Mouse (Mus musculus): ENCODE measurements around the gene Dhrs7c.

The Dhrs7c gene

DNA sequence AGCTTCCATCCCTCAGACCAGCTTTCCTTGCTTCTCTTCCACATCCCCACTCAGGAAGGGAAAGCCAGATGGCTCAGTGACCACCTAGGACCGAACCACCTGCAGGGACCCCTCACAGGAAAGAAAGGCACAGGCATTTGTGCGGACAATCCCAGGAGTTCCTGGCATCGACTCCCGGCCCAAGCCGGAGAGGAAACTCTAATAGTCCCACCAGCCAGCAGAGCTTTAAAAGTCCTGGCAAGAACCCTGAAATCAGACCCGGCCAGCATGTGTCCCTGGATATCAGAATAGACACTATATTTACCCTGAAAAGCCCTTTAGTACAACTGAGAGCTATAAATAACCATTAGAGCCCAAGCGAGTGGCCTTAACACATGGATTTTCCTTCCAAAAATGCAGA is at the start of gene Dhrs7c:
Dhrs7c (plus strand) TSS at position 257 of the 400 bp plus-strand sequence.
- DNase-seq: no peak

DNA sequence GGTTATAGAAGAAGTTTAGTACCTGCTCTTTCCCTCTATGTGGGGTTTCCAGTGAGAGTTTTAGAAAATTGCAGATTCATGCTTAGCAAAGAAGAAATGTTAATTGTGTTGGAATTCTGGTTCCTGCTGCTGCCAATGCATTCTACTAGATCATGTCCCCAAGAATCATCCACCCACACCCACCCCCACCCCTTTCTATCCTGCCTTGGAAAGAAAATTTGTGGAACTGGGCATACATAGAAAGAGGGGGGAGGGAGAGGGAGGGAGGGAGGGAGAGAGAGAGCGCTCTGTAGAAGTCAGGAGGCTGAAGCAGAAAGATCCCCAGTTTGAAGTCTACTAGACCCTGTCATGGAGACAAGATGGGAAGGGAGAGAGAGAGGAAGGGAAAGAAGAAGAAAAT is 41.7 kb upstream of the Dhrs7c start:
- no peak for DNase-seq

GRCm38 (mm10) chr11:67757373-67758167 is 40.4 kb upstream of the Dhrs7c start:
- no peak for DNase-seq

DNA sequence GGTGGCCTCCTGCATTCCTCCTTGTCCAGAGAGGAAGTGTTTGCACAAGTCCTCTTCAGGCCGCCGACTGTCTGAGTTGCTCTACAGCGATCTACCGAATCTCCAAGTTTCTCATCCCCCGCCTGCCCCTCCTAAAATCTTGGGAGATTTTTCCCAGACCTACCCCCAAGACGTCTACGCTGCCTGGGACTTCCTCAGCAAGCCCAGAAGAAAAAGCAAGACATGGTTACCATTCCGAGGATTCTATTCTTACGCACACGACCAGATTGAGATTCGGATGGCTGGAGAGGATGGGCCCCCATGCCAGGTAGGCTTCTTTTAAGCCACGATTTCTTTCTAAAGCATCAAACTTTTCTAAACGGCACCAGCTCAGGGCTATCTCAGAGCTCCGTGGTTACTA is 26.9 kb upstream of the Dhrs7c start, which contains the start of gene Glp2r:
Glp2r (minus strand) TSS at position 101 of the 400 bp plus-strand sequence.
- DNase-seq: no peak

DNA sequence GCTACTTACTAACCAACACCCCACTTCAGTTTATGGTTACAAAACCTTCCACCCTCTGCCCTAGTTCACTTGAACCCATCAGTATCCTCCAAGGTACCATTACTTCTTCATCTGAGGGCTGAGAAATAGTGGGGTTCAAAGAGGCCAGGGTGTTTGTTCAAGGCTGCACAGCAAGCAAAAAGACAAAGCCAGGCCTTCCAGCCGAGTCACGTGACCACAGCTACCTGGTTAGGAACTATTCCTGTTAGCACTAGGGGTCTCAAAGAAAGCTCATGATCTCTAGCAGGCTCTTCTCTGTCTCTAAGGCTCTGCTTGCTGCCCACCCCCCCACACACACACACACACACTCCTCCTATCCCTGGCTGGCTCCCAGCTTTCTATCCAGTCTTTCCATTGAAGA is 26.3 kb upstream of the Dhrs7c start:
- no peak for DNase-seq

GRCm38 (mm10) chr11:67772577-67772976 is 25.4 kb upstream of the Dhrs7c start:
- DNase-seq: peak; percentile 48

- DNase-seq: no peak
Measured at GRCm38 (mm10) chr11:67774379-67774778, 23.6 kb upstream of the Dhrs7c start, which contains the start of gene Gsg1l2. Gene Gsg1l2 (plus strand): TSS chr11:67774608.

DNA sequence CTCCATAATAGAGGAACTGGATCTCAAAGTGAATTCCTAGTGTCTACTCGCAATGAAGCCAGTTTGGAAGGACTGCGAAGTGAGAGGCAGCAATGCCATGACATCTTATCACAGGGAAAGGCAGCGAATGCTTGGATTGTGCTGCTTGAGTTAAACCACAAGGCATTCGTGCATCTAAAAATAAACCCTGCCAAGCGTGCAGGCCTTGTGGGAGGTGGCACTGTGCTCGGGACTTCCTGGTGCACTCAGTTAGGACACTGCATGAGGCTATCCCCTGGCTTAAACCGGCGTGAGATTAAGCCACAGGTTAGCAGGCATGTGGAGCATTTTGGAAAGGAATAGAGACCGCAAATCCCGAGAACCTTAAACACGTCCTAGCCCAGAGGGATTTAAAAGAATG is 7.8 kb upstream of the Dhrs7c start:
- no peak for DNase-seq

DNA sequence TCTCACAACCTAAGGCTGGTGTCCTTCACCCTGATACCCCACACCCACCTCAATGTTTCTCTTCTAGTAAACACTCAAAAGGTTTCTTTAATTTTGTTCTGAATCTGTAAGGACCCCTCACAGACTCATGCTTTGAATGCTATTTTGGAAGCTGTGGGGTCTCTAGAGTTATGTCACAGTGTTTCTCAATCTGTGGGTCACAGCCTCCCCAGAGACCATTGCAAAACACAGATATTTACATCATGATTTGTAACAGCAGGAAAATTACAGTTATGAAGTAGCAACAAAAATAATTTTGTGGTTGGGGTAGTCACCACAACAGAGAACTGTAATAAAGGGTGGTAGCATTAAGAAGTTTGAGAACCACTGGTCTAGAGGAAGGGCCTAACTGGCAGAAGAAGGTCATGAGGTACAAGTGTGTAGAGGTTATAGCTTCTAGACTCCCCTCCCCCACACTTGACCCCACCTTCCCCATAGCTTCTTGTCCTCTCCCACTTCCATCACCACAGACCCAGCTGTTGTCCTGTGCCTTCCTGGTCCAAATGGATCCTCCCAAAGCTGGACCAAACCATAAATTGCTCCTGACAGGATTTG is 2.2 kb downstream of the Dhrs7c start:
- DNase-seq: no peak

- DNase-seq: no peak
Measured at GRCm38 (mm10) chr11:67801169-67801568, 3.2 kb downstream of the Dhrs7c start.

DNA sequence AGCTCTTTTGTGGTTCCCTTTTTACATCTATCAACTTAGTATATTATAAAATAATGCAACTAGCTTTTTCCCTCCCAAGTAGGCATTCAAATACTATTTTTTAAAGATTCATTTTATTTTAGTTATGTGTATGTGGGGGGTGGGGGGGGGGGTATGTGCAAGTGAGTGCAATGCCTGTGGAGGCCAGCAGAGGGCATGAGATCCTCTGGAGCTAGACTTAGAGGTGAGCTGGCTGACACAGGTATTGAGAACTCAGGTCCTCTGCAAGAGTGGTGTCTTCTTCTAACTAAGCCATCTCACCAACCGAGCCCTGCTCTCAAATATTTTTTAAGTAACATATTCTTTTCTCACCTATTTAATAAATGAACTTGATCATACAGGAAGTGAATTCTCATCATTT is 7.6 kb downstream of the Dhrs7c start:
- DNase-seq: no peak

DNA sequence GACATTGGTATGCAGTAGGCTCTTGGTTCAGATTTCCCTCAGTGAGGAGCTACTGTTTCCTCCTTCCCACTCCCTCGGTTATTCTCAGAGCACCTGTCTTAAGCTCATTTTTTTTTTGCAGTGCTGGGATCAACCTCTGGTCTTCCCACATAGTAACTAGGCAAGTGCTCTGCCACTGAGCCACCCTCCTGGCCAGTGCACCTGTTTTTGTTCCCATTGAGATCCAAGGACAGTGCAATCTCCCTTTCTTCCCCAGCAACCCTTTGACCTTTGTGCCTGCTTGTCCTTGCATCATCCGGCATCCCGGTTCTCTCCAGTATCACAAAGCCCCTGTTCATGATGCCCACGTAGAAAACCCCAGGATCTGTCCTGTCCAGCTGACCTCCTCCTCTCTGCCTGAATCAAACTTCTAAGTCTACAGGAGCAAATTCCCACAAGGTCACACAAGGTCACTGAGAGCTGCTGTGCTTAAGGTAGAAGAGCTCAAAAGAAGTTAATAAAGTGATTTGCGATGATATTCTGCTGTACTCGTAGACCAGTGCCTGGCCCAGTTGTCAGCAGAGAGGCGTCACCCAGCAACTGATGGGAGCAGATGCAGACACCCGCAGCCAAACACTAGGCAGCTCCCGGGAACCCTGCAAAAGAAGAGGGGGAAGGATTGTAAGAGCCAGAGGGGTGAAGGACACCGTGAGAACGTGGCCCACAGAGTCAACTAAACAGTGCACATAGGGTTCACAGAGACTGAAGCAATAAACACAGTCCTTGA is 9.0 kb downstream of the Dhrs7c start:
- DNase-seq: no peak

GRCm38 (mm10) chr11:67808051-67808450 is 10.1 kb downstream of the Dhrs7c start:
- DNase-seq: no peak

DNA sequence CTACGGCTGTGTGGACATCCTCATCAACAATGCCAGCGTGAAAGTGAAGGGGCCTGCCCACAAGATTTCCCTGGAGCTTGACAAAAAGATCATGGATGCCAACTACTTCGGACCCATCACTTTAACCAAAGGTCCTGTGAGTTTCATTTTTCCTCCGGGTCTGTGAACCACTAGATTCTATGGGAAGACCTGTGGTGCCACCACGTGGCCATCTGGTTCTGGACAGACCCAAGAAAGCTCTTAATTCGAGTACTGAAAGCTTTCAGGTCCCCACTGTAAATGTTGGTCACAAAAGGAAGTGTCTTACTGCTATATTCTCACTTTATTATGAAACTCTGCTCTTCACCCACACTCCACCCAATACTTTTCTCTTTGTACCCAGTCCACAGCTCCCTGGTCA is 13.5 kb downstream of the Dhrs7c start:
- no peak for DNase-seq

GRCm38 (mm10) chr11:67819604-67820003 is 21.6 kb downstream of the Dhrs7c start:
- DNase-seq: no peak

GRCm38 (mm10) chr11:67820221-67820620 is 22.2 kb downstream of the Dhrs7c start:
- no peak for DNase-seq

- peak; percentile 28 for DNase-seq
Measured at GRCm38 (mm10) chr11:67821560-67821959, 23.6 kb downstream of the Dhrs7c start.

GRCm38 (mm10) chr11:67828360-67829059 is 30.5 kb downstream of the Dhrs7c start:
- no peak for DNase-seq

- DNase-seq: no peak
Measured at GRCm38 (mm10) chr11:67829530-67829929, 31.5 kb downstream of the Dhrs7c start.

DNA sequence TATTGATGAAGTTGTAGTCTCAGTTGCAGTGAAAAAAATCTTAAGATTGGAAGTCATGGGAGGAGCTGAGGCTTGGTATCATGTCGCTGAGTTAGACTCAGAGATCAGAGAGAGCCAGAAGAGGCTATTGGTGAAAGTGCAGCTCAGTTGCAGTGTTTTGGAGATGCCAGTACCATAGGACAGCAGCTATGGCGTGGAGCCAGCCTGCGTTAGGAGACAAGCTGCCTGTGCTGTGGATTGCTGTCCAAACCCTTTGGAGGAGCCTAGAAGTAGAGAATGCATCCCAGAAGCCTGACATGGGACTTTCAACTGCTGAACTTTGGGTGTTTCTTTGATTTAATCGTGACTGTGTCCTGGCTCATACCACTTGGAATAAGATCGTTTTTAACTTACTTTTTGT is 33.8 kb downstream of the Dhrs7c start:
- DNase-seq: no peak

- no peak for DNase-seq
Measured at GRCm38 (mm10) chr11:67835408-67836078, 37.6 kb downstream of the Dhrs7c start.

DNA sequence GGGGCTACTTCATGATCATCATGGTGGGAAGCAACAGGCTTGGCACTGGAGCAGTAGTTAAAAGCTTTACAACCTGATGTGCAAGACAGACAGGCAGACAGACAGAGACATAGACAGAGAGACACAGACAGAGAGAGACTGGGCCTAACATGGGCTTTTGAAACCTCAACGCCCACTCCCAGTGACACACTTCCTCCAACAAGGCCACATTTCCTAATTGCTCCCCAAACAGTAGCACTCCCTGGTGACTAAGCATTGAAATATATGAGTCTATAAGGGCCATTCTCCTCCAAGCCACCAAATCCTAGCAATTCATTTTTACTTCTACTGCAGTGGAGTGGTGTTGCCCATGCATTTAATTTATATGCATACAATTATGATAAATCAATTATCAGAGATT is 41.8 kb downstream of the Dhrs7c start:
- no peak for DNase-seq

Data from cerebellum, adult 11-12 months (tissue).